Mouse (Mus musculus) Muller cell, postnatal 12 days (primary cell): ENCODE results near the gene Esr1.

Source experiments
- DNase-seq: peaks from one replicate; pipeline ENCODE4 v3.0.0-alpha.2; 2015; ENCODE audit errors: inconsistent ontology term

Esr1 gene

GRCm38 (mm10) chr10:4620596-4621504 lies 9.5 kb downstream of the Esr1 start:
- DNase-seq = no peak

DNA sequence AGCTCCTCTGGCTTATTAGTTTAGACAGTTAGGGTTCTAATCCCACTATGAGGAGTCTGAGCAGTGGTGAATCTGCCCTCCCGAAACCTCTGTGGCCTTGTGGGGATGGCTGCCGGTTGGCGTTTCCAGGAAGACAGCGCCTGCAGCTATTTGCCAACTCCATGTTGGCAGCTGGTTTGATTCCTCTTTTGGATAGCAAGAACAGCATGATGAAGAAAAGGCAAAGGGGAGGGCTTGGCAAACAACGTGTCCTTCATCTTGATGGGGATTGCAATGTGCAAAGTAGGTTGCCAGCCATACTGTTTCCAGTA lies 10.1 kb downstream of the Esr1 start:
- no peak for DNase-seq

- no peak for DNase-seq
These were observed 11.9 kb downstream of the Esr1 start for GRCm38 (mm10) chr10:4623319-4623718.

GRCm38 (mm10) chr10:4624581-4624980 lies 13.2 kb downstream of the Esr1 start:
- no peak for DNase-seq

GRCm38 (mm10) chr10:4625300-4625699 lies 13.9 kb downstream of the Esr1 start:
- no peak for DNase-seq

- DNase-seq = no peak
These were observed 15.0 kb downstream of the Esr1 start for GRCm38 (mm10) chr10:4626432-4626831.

GRCm38 (mm10) chr10:4626996-4627395 lies 15.6 kb downstream of the Esr1 start:
- no peak for DNase-seq

GRCm38 (mm10) chr10:4627415-4627814 lies 16.0 kb downstream of the Esr1 start:
- DNase-seq = no peak

- DNase-seq = no peak
These were observed 17.9 kb downstream of the Esr1 start for GRCm38 (mm10) chr10:4629314-4629713.

- peak; percentile 9 for DNase-seq
These were observed 20.9 kb downstream of the Esr1 start for GRCm38 (mm10) chr10:4632211-4632704.

DNA sequence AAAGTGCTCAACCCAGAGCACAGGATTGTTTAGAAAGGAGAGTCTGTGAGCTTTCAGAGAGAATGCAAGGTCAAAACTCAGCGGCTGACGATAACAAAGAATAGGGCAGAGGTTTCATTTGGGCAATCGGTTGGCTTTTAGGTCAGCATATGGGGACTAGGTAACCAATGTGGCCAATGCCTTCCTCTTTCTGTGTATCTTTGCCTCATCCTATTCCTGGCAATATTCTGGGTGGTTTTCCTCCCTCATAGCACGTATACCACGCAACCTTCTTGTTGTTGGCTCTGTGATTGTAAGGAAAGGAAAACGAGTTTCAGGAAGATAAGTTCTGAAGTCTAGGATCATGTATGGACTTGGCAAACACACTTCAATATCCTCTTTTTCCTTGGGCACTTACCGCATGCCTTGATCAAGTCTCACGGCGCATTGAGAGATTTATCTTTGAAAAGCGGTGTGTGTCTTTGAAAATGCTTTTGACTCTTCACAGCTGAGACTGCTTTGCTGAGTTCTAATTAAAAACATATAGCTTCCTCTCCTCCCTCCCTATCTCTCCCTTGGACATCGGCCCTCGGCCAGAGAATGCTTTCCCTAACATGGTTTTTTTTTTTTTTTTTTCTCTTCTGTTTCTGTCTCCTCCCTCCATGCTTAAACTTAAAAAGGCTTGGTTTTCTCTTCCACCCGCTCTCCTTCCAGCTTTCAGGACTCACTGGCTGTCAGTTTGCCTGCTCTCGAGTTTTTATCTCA lies 22.1 kb downstream of the Esr1 start:
- no peak for DNase-seq

DNA sequence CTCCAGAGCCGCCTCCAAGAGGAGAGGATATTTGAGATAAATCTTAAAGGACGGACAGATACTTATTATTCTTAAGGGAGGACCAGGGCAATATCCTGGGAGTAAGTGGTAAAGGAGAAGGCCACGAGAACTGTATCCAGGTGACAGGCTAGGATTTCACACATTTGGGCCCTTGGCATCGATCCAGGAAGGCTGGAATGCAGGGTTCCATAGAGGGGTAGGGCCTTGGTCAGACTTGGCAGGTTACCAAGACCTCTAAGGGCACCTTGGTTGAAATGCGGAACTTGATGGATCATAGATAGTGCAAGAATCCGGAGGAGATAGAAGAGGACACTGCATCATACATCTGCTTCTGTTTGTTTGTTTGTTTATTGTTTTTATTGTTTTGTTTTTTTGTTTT lies 24.3 kb downstream of the Esr1 start:
- no peak for DNase-seq

GRCm38 (mm10) chr10:4646074-4646473 lies 34.7 kb downstream of the Esr1 start:
- no peak for DNase-seq

GRCm38 (mm10) chr10:4646851-4647250 lies 35.5 kb downstream of the Esr1 start:
- DNase-seq = no peak

DNA sequence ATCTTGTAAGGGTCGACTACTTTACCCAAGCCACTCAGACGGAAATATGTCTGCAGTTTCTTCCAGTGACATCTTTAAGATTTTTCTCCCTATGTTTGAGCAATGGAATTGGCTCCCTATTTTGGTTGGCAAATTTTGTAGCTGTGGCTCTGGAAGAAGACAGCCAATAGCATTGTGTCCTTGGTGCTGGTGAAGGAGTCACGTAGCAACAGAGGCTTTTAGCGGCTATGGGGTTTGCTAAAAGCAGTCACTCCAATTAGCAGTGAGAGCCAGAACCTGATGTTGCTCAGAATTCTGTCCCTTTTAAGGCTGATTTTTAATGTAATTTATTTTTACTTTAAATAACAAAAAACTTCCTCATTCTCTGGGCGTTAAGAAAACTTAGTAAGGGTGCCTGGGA lies 54.0 kb downstream of the Esr1 start:
- no peak for DNase-seq

GRCm38 (mm10) chr10:4667006-4667405 lies 55.6 kb downstream of the Esr1 start:
- no peak for DNase-seq

- DNase-seq = no peak
These were observed 58.7 kb downstream of the Esr1 start for GRCm38 (mm10) chr10:4670053-4670452.

- no peak for DNase-seq
These were observed 60.5 kb downstream of the Esr1 start for GRCm38 (mm10) chr10:4671876-4672275.

- DNase-seq = no peak
These were observed 62.0 kb downstream of the Esr1 start for GRCm38 (mm10) chr10:4673311-4673816.

GRCm38 (mm10) chr10:4674983-4675592 lies 63.7 kb downstream of the Esr1 start:
- peak; percentile 36 for DNase-seq

- DNase-seq = no peak
These were observed 71.7 kb downstream of the Esr1 start for GRCm38 (mm10) chr10:4683106-4683505.

GRCm38 (mm10) chr10:4683711-4684265 lies 72.4 kb downstream of the Esr1 start:
- no peak for DNase-seq
